Mouse (Mus musculus) embryonic facial prominence, embryonic 13.5 days (tissue): ENCODE data around the gene Aqr. TPM values are rescaled to one million over a fixed set of nuclear protein-coding genes. Genes with fewer than 3 reads are reported as not detected.
"Not testable (repeated sequence)": the region's sequence is repeated elsewhere in the genome, so short reads cannot be mapped to it uniquely, and the experiment has no call there.

Source experiments
- ATAC-seq: fragments of 200-750 bp; cut with Nextera tagmentation; 2 replicates; pipeline ENCODE4 v1.8.0; 2017; ENCODE audit warnings: low read depth; ENCODE audit not compliant: insufficient number of reproducible peaks, insufficient read depth, low FRiP score, low TSS enrichment
- H3K27ac ChIP-seq: fragments of 300-500 bp; sonication (generic); 2 replicates; pipeline ENCODE4 v1.5.1; 2015; ENCODE audit warnings: moderate library complexity, mild to moderate bottlenecking, inconsistent platforms
- H3K27me3 ChIP-seq: fragments of 300-500 bp; sonication (generic); 2 replicates; pipeline ENCODE4 v1.6.1; 2015; ENCODE audit warnings: mild to moderate bottlenecking, inconsistent platforms
- H3K36me3 ChIP-seq: fragments of 300-500 bp; sonication (generic); 2 replicates; pipeline ENCODE4 v1.6.1; 2015; ENCODE audit warnings: mild to moderate bottlenecking, inconsistent platforms
- H3K4me1 ChIP-seq: fragments of 300-500 bp; sonication (generic); 2 replicates; pipeline ENCODE4 v1.6.1; 2015; ENCODE audit warnings: inconsistent platforms
- H3K4me2 ChIP-seq: fragments of 300-500 bp; sonication (generic); 2 replicates; pipeline ENCODE4 v1.6.1; 2015; ENCODE audit warnings: moderate library complexity, mild to moderate bottlenecking, inconsistent platforms
- H3K4me3 ChIP-seq: fragments of 300-500 bp; sonication (generic); 2 replicates; pipeline ENCODE4 v1.5.1; 2015; ENCODE audit warnings: mild to moderate bottlenecking, inconsistent platforms
- H3K9ac ChIP-seq: fragments of 300-500 bp; sonication (generic); 2 replicates; pipeline ENCODE4 v1.6.1; 2015; ENCODE audit warnings: mild to moderate bottlenecking, inconsistent platforms
- H3K9me3 ChIP-seq: fragments of 300-500 bp; sonication (generic); 2 replicates; pipeline ENCODE4 v1.6.1; 2016; ENCODE audit warnings: inconsistent platforms
- WGBS: fragments of 180-500 bp; shearing (Covaris S2); methylation state at CpG from one replicate; pipeline ENCODE4 v1.1.7; 2015; ENCODE audit warnings: mixed read lengths; 5-methylcytosine and 5-hydroxymethylcytosine counted together
- polyA plus RNA-seq: library from polyadenylated mRNA; unstranded; fragments of >200 nt; fragmentation: Nextera tagmentation; extraction: Ambion mirVana; gene quantifications from 2 replicates; pipeline ENCODE4 v1.2.1, GENCODE M21; 2015

The Aqr gene
- 47.0 and 48.1 TPM in 2 replicates for polyA plus RNA-seq

- H3K4me1 ChIP-seq, H3K36me3 ChIP-seq, ATAC-seq, H3K4me3 ChIP-seq, H3K9me3 ChIP-seq, H3K27ac ChIP-seq, H3K27me3 ChIP-seq, H3K9ac ChIP-seq, H3K4me2 ChIP-seq: not testable (repeated sequence)
- WGBS, result 88% methylated on average over 1 of the region's 6 CpGs
Observed at GRCm38 (mm10) chr2:114186924-114187323, at the start of gene Aqr. Gene Aqr, minus strand, starts transcription at chr2:114187024.

- WGBS, result 80% methylated on average over 1 of the region's 1 CpGs
- H3K27me3 ChIP-seq, result no peaks in the 10 kb centered on the region
- no peak overlapping the region for H3K9ac ChIP-seq
- ATAC-seq, result no peak
- H3K9me3 ChIP-seq, result no peaks in the 10 kb centered on the region
- H3K4me1 ChIP-seq, result no peaks in the 10 kb centered on the region
- no peaks in the 10 kb centered on the region for H3K36me3 ChIP-seq
- no peak overlapping the region for H3K27ac ChIP-seq
- H3K4me2 ChIP-seq, result no peak overlapping the region
- H3K4me3 ChIP-seq, result no peak overlapping the region
Observed at GRCm38 (mm10) chr2:114236566-114236965, 49.7 kb upstream of the Aqr start.

- H3K9ac ChIP-seq, result no peak overlapping the region
- no peak overlapping the region for H3K27ac ChIP-seq
- WGBS, result 83% methylated on average over 3 of the region's 3 CpGs
- no peaks in the 10 kb centered on the region for H3K27me3 ChIP-seq
- no peak overlapping the region for H3K4me3 ChIP-seq
- H3K4me2 ChIP-seq, result no peak overlapping the region
- ATAC-seq, result 0 out of 2 replicates have a peak, but pooled peaks have one; percentile 37
- H3K36me3 ChIP-seq, result no peaks in the 10 kb centered on the region
- no peaks in the 10 kb centered on the region for H3K4me1 ChIP-seq
- no peaks in the 10 kb centered on the region for H3K9me3 ChIP-seq
Observed at GRCm38 (mm10) chr2:114235584-114235983, 48.8 kb upstream of the Aqr start.

- WGBS, result 63% methylated on average over 2 of the region's 2 CpGs
- H3K27ac ChIP-seq, result no peak overlapping the region
- H3K9ac ChIP-seq, result no peak overlapping the region
- H3K4me3 ChIP-seq, result no peak overlapping the region
- H3K4me2 ChIP-seq, result no peak overlapping the region
- ATAC-seq, result no peak
- H3K36me3 ChIP-seq, result no peaks in the 10 kb centered on the region
- no peaks in the 10 kb centered on the region for H3K9me3 ChIP-seq
- H3K4me1 ChIP-seq, result no peaks in the 10 kb centered on the region
- H3K27me3 ChIP-seq, result no peaks in the 10 kb centered on the region
Observed at GRCm38 (mm10) chr2:114231248-114231647, 44.4 kb upstream of the Aqr start.

GRCm38 (mm10) chr2:114228672-114229071, 41.8 kb upstream of the Aqr start:
- no peak overlapping the region for H3K4me3 ChIP-seq
- H3K4me2 ChIP-seq, result no peak overlapping the region
- WGBS, result 82% methylated on average over 2 of the region's 2 CpGs
- H3K27me3 ChIP-seq, result no peaks in the 10 kb centered on the region
- H3K9ac ChIP-seq, result no peak overlapping the region
- no peaks in the 10 kb centered on the region for H3K4me1 ChIP-seq
- no peak overlapping the region for H3K27ac ChIP-seq
- no peaks in the 10 kb centered on the region for H3K36me3 ChIP-seq
- no peaks in the 10 kb centered on the region for H3K9me3 ChIP-seq
- no peak for ATAC-seq

- Histone ChIP-seq H3K9ac (no peak overlapping the region), H3K4me2 (no peak overlapping the region), H3K4me1 (peaks cover 5% of the 10 kb centered on the region), H3K36me3 (no peaks in the 10 kb centered on the region), H3K9me3 (no peaks in the 10 kb centered on the region), H3K4me3 (no peak overlapping the region), H3K27me3 (no peaks in the 10 kb centered on the region), H3K27ac (no peak overlapping the region)
- no peak for ATAC-seq
- 71% methylated on average over 6 of the region's 6 CpGs for WGBS
Observed at GRCm38 (mm10) chr2:114205036-114205435, 18.2 kb upstream of the Aqr start.

GRCm38 (mm10) chr2:114201574-114201973, 14.8 kb upstream of the Aqr start:
- Histone ChIP-seq H3K4me2 (peak overlapping the region; percentile 75), H3K9me3 (no peaks in the 10 kb centered on the region), H3K27ac (no peak overlapping the region), H3K9ac (peak overlapping the region; percentile 94), H3K27me3 (no peaks in the 10 kb centered on the region), H3K4me3 (peak overlapping the region; percentile 82), H3K4me1 (peaks cover 10% of the 10 kb centered on the region), H3K36me3 (peaks cover 8% of the 10 kb centered on the region)
- 30% methylated on average over 4 of the region's 4 CpGs for WGBS
- no peak for ATAC-seq

GRCm38 (mm10) chr2:114200932-114201559, 14.2 kb upstream of the Aqr start, which contains the start of gene Zfp770:
Gene Zfp770, minus strand, starts transcription at chr2:114201469.
- under 1% methylated on average over 36 of the region's 36 CpGs for WGBS
- peak; percentile 89 for ATAC-seq
- Histone ChIP-seq H3K36me3 (peaks cover 14% of the 10 kb centered on the region), H3K9ac (peak within 1 kb of the TSS; percentile 94), H3K4me1 (peaks cover 10% of the 10 kb centered on the region), H3K27me3 (no peaks in the 10 kb centered on the region), H3K9me3 (no peaks in the 10 kb centered on the region), H3K4me2 (peak within 1 kb of the TSS; percentile 75), H3K4me3 (peak within 1 kb of the TSS; percentile 82), H3K27ac (peak within 1 kb of the TSS; percentile 77)

- ATAC-seq, result no peak
- Histone ChIP-seq H3K27ac (no peak overlapping the region), H3K4me2 (no peak overlapping the region), H3K9ac (no peak overlapping the region), H3K36me3 (peaks cover 29% of the 10 kb centered on the region), H3K4me3 (no peak overlapping the region), H3K4me1 (peaks cover 10% of the 10 kb centered on the region), H3K27me3 (no peaks in the 10 kb centered on the region), H3K9me3 (no peaks in the 10 kb centered on the region)
- WGBS, result 92% methylated on average over 5 of the region's 5 CpGs
Observed at GRCm38 (mm10) chr2:114196421-114196820, 9.6 kb upstream of the Aqr start.

GRCm38 (mm10) chr2:114177802-114178733, 8.8 kb downstream of the Aqr start:
- Histone ChIP-seq H3K9ac (no peak overlapping the region), H3K9me3 (no peaks in the 10 kb centered on the region), H3K27me3 (no peaks in the 10 kb centered on the region), H3K4me3 (no peak overlapping the region), H3K4me2 (no peak overlapping the region), H3K4me1 (peaks cover 10% of the 10 kb centered on the region), H3K36me3 (no peaks in the 10 kb centered on the region), H3K27ac (no peak overlapping the region)
- WGBS, result 36% methylated on average over 4 of the region's 4 CpGs
- ATAC-seq, result no peak

- H3K9me3 ChIP-seq, result no peaks in the 10 kb centered on the region
- peak; percentile 86 for ATAC-seq
- peaks cover 10% of the 10 kb centered on the region for H3K4me1 ChIP-seq
- peak overlapping the region; percentile 90 for H3K9ac ChIP-seq
- H3K27me3 ChIP-seq, result no peaks in the 10 kb centered on the region
- under 1% methylated on average over 44 of the region's 44 CpGs for WGBS
- no peak overlapping the region for H3K27ac ChIP-seq
- peak overlapping the region; percentile 89 for H3K4me3 ChIP-seq
- H3K4me2 ChIP-seq, result peak overlapping the region; percentile 90
- peaks cover 13% of the 10 kb centered on the region for H3K36me3 ChIP-seq
Observed at GRCm38 (mm10) chr2:114174651-114175484, 12.0 kb downstream of the Aqr start.
